Mouse (Mus musculus): ENCODE measurements around the gene Nfia. TPM values are rescaled to one million over a fixed set of nuclear protein-coding genes. Genes with fewer than 3 reads are reported as not detected.

Nfia gene
- polyA plus RNA-seq, 1 experiment, result 57.7 TPM

GRCm38 (mm10) chr4:98095060-98095459, 322.5 kb downstream of the Nfia start:
- 78% methylated on average over 2 of the region's 2 CpGs for WGBS
- peaks cover 26% of the 10 kb centered on the region for H3K4me1 ChIP-seq (ENCODE audit: control insufficient read depth, insufficient read depth, low read length)
- no peak for DNase-seq

GRCm38 (mm10) chr4:98097013-98097566, 324.6 kb downstream of the Nfia start:
- Histone ChIP-seq H3K4me1 (ENCODE audit: control insufficient read depth, insufficient read depth, low read length) (peaks cover 14% of the 10 kb centered on the region), H3K4me3 (replicated peaks; ENCODE audit: extremely low read depth, low read depth, low read length) (no peak overlapping the region)
- no peak for DNase-seq
- no peak for TF ChIP-seq CTCF (IDR thresholded peaks at IDR 0.05; ENCODE audit: insufficient read depth, low read length)
- TF ChIP-seq POLR2A (IDR thresholded peaks at IDR 0.05; ENCODE audit: borderline replicate concordance, extremely low read depth, low read depth, low read length), result no peak
- 49% methylated on average over 4 of the region's 4 CpGs for WGBS

More at GRCm38 (mm10) chr4:98095060-98095459, 322.5 kb downstream of the Nfia start:
- H3K4me3 ChIP-seq (replicated peaks; ENCODE audit: extremely low read depth, low read depth, low read length), result no peak overlapping the region
- TF ChIP-seq POLR2A (IDR thresholded peaks at IDR 0.05; ENCODE audit: borderline replicate concordance, extremely low read depth, low read depth, low read length), result no peak
- no peak for TF ChIP-seq CTCF (IDR thresholded peaks at IDR 0.05; ENCODE audit: insufficient read depth, low read length)

- Histone ChIP-seq H3K4me1 (ENCODE audit: control insufficient read depth, insufficient read depth, low read length) (peaks cover 10% of the 10 kb centered on the region), H3K4me3 (replicated peaks; ENCODE audit: extremely low read depth, low read depth, low read length) (no peak overlapping the region)
- no peak for TF ChIP-seq CTCF (IDR thresholded peaks at IDR 0.05; ENCODE audit: insufficient read depth, low read length)
- no peak for TF ChIP-seq POLR2A (IDR thresholded peaks at IDR 0.05; ENCODE audit: borderline replicate concordance, extremely low read depth, low read depth, low read length)
- DNase-seq, result no peak
- 25% methylated on average over 1 of the region's 1 CpGs for WGBS
These were observed 326.1 kb downstream of the Nfia start for GRCm38 (mm10) chr4:98098663-98099062.

DNA sequence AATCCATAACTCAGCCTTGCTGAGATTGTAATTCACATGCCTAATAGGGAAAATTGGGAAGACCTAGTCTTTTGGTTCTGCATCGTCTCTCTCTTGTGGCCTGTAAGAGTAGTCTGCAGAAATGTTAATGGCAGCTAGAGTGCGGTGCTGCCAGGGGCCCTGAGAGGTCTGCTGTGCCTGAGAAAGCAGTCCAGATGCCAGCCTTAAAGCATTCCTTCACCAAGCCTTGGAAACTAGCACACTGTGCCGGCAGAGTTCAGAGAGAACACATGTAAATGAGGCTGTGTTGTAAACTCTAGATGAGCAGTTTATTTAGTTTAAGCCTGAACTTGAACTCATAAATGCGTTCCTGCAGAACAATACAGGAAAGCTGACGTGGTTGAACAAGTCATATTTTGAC, 326.9 kb downstream of the Nfia start:
- 79% methylated on average over 5 of the region's 5 CpGs for WGBS
- no peak for TF ChIP-seq CTCF (IDR thresholded peaks at IDR 0.05; ENCODE audit: insufficient read depth, low read length)
- no peak for TF ChIP-seq POLR2A (IDR thresholded peaks at IDR 0.05; ENCODE audit: borderline replicate concordance, extremely low read depth, low read depth, low read length)

GRCm38 (mm10) chr4:98101153-98102096, 328.9 kb downstream of the Nfia start:
- Histone ChIP-seq H3K4me3 (replicated peaks; ENCODE audit: extremely low read depth, low read depth, low read length) (no peak overlapping the region), H3K4me1 (ENCODE audit: control insufficient read depth, insufficient read depth, low read length) (peaks cover 17% of the 10 kb centered on the region)
- WGBS, result 63% methylated on average over 10 of the region's 10 CpGs
- no peak for DNase-seq
- no peak for TF ChIP-seq POLR2A (IDR thresholded peaks at IDR 0.05; ENCODE audit: borderline replicate concordance, extremely low read depth, low read depth, low read length)
- TF ChIP-seq CTCF (IDR thresholded peaks at IDR 0.05; ENCODE audit: insufficient read depth, low read length), result no peak

More for the DNA sequence above, 326.9 kb downstream of the Nfia start:
- no peak for DNase-seq
- Histone ChIP-seq H3K4me3 (replicated peaks; ENCODE audit: extremely low read depth, low read depth, low read length) (no peak overlapping the region), H3K4me1 (ENCODE audit: control insufficient read depth, insufficient read depth, low read length) (peaks cover 10% of the 10 kb centered on the region)

GRCm38 (mm10) chr4:98102625-98103336, 330.2 kb downstream of the Nfia start:
- DNase-seq, result no peak
- H3K4me3 ChIP-seq (replicated peaks; ENCODE audit: extremely low read depth, low read depth, low read length), result peak overlapping the region; percentile 60

DNA sequence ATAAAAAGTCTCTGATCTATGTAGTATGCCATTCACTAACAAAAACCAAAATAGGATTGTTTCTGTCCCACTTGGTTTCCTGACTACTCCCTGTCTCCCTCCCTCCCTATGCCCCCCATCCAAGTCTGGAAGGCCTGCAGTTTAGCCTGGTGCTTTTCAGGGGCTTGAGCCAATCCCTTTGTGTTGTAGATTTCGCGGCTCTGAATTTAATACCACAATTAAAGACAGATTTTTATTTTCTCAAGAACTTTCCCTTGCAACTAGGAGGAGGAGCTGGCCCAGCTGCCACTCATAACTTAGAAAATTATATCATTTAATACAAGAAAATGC, 330.8 kb downstream of the Nfia start:
- TF ChIP-seq POLR2A (IDR thresholded peaks at IDR 0.05; ENCODE audit: borderline replicate concordance, extremely low read depth, low read depth, low read length) (no peak), CTCF (IDR thresholded peaks at IDR 0.05; ENCODE audit: insufficient read depth, low read length) (no peak)
- H3K4me3 ChIP-seq (replicated peaks; ENCODE audit: extremely low read depth, low read depth, low read length), result no peak overlapping the region
- no peak for DNase-seq
- H3K4me1 ChIP-seq (ENCODE audit: control insufficient read depth, insufficient read depth, low read length), result peaks cover 14% of the 10 kb centered on the region
- 55% methylated on average over 2 of the region's 2 CpGs for WGBS

More at GRCm38 (mm10) chr4:98102625-98103336, 330.2 kb downstream of the Nfia start:
- WGBS, result 49% methylated on average over 24 of the region's 24 CpGs
- TF ChIP-seq POLR2A (IDR thresholded peaks at IDR 0.05; ENCODE audit: borderline replicate concordance, extremely low read depth, low read depth, low read length) (peak; percentile 64; the same call in 1 of the 2 replicates), CTCF (IDR thresholded peaks at IDR 0.05; ENCODE audit: insufficient read depth, low read length) (no peak)
- peaks cover 14% of the 10 kb centered on the region for H3K4me1 ChIP-seq (ENCODE audit: control insufficient read depth, insufficient read depth, low read length)

DNA sequence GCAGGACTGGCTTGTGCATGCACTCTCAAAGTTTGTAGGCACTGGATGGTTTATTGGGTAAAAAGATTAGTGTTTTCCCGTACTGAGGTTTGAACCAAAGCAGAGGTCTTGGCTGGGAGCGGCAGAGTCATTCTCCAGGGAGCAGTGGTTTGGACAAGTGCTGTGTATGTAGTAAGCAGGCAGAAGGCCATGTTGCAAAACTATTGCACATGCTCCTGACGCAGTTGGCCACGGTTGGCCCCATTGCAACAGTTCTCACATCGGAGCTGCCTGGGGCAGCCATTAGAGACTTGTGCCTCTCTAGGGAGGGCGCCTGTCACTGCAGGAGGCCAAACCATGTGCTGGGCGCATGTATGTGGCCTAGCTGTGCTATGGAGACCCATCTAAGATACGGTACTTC, 331.6 kb downstream of the Nfia start:
- TF ChIP-seq POLR2A (IDR thresholded peaks at IDR 0.05; ENCODE audit: borderline replicate concordance, extremely low read depth, low read depth, low read length), result no peak
- TF ChIP-seq CTCF (IDR thresholded peaks at IDR 0.05; ENCODE audit: insufficient read depth, low read length), result no peak
- peak; percentile 47 for DNase-seq
- H3K4me3 ChIP-seq (replicated peaks; ENCODE audit: extremely low read depth, low read depth, low read length), result no peak overlapping the region
- peaks cover 15% of the 10 kb centered on the region for H3K4me1 ChIP-seq (ENCODE audit: control insufficient read depth, insufficient read depth, low read length)
- 80% methylated on average over 8 of the region's 8 CpGs for WGBS

Measured in lung, adult 2 months (tissue).